Mouse (Mus musculus) right cerebral cortex, postnatal 36 days (tissue): Measurements from ENCODE around the gene Sema4d.
"Not testable (repeated sequence)": the region's sequence is repeated elsewhere in the genome, so short reads cannot be mapped to it uniquely, and the experiment has no call there.

Source experiments
- DNase-seq, 2 experiments: peaks; one replicate each; pipeline ENCODE4 v3.0.0; 2022; ENCODE audit warnings: low spot score in 2 of 2, mixed read lengths in 1 of 2

Sema4d gene

GRCm38 (mm10) chr13:51793425-51793891 is at the start of gene Sema4d:
Gene Sema4d, minus strand, starts transcription at chr13:51793747.
- peak; percentile 57 to 61 for DNase-seq

GRCm38 (mm10) chr13:51843298-51843697 is 49.8 kb upstream of the Sema4d start:
- no peak for DNase-seq

GRCm38 (mm10) chr13:51842773-51843172 is 49.2 kb upstream of the Sema4d start:
- DNase-seq = no peak

GRCm38 (mm10) chr13:51842191-51842590 is 48.6 kb upstream of the Sema4d start:
- no peak for DNase-seq

- DNase-seq = no peak
Observed at GRCm38 (mm10) chr13:51841541-51842115, 48.1 kb upstream of the Sema4d start.

GRCm38 (mm10) chr13:51840702-51841101 is 47.2 kb upstream of the Sema4d start:
- DNase-seq = no peak

- no peak for DNase-seq
Observed at GRCm38 (mm10) chr13:51839250-51840026, 45.9 kb upstream of the Sema4d start.

- no peak for DNase-seq
Observed at GRCm38 (mm10) chr13:51837402-51837801, 43.9 kb upstream of the Sema4d start.

GRCm38 (mm10) chr13:51835208-51835607 is 41.7 kb upstream of the Sema4d start:
- not testable (repeated sequence) for DNase-seq

- no peak for DNase-seq
Observed at GRCm38 (mm10) chr13:51834520-51834919, 41.0 kb upstream of the Sema4d start.

GRCm38 (mm10) chr13:51834024-51834423 is 40.5 kb upstream of the Sema4d start:
- not testable (repeated sequence) for DNase-seq

- no peak for DNase-seq
Observed at GRCm38 (mm10) chr13:51833611-51834010, 40.1 kb upstream of the Sema4d start.

- DNase-seq = no peak
Observed at GRCm38 (mm10) chr13:51832491-51832890, 38.9 kb upstream of the Sema4d start.

- no peak for DNase-seq
Observed at GRCm38 (mm10) chr13:51830744-51831450, 37.4 kb upstream of the Sema4d start.

- no peak for DNase-seq
Observed at GRCm38 (mm10) chr13:51823822-51824495, 30.4 kb upstream of the Sema4d start.

GRCm38 (mm10) chr13:51821988-51822387 is 28.4 kb upstream of the Sema4d start:
- no peak for DNase-seq

GRCm38 (mm10) chr13:51819351-51819750 is 25.8 kb upstream of the Sema4d start:
- no peak for DNase-seq

- no peak for DNase-seq
Observed at GRCm38 (mm10) chr13:51818944-51819326, 25.4 kb upstream of the Sema4d start.

GRCm38 (mm10) chr13:51818170-51818943 is 24.8 kb upstream of the Sema4d start:
- DNase-seq = no peak

GRCm38 (mm10) chr13:51816559-51817041 is 23.1 kb upstream of the Sema4d start:
- DNase-seq = no peak

GRCm38 (mm10) chr13:51815865-51816504 is 22.4 kb upstream of the Sema4d start:
- DNase-seq = no peak
